Mouse (Mus musculus): ENCODE results near the gene Zfp879. TPM values are rescaled to one million over a fixed set of nuclear protein-coding genes. Genes with fewer than 3 reads are reported as not detected.

The Zfp879 gene
- polyA plus RNA-seq (2015; fragmentation: Nextera tagmentation; extraction: Ambion mirVana) = 0.71 and 0.77 TPM in 2 replicates

GRCm38 (mm10) chr11:50841023-50841735 is at the start of gene Zfp879:
Gene Zfp879 (minus strand): TSS chr11:50841552.
- Histone ChIP-seq H3K9me3 (no peaks in the 10 kb centered on the region), H3K27ac (peak within 1 kb of the TSS; percentile 96), H3K4me2 (peak within 1 kb of the TSS; percentile 63), H3K36me3 (no peaks in the 10 kb centered on the region), H3K27me3 (0 out of 2 replicates have a peak, but pooled peaks cover 3% of the 10 kb centered on the region), H3K9ac (peak within 1 kb of the TSS; percentile 51), H3K4me1 (peaks cover 19% of the 10 kb centered on the region), H3K4me3 (peak within 1 kb of the TSS; percentile 43)
- peak; percentile 91 for ATAC-seq (ENCODE audit: insufficient number of reproducible peaks, low FRiP score, low TSS enrichment, low read depth)
- WGBS = 9% methylated on average over 22 of the region's 22 CpGs

GRCm38 (mm10) chr11:50887390-50888128 is 46.2 kb upstream of the Zfp879 start, which contains the start of gene Zfp454:
Gene Zfp454 (minus strand): TSS chr11:50887651.
- Histone ChIP-seq H3K4me2 (peak within 1 kb of the TSS; percentile 72), H3K9ac (peak within 1 kb of the TSS; percentile 24), H3K9me3 (peaks cover 2% of the 10 kb centered on the region; the same call in 1 of the 2 replicates), H3K27me3 (no peaks in the 10 kb centered on the region), H3K27ac (peak within 1 kb of the TSS; percentile 68), H3K4me1 (peaks cover 6% of the 10 kb centered on the region), H3K4me3 (peak within 1 kb of the TSS; percentile 48), H3K36me3 (peaks cover 30% of the 10 kb centered on the region)
- ATAC-seq (ENCODE audit: insufficient number of reproducible peaks, low FRiP score, low TSS enrichment, low read depth) = peak; percentile 89
- 6% methylated on average over 26 of the region's 26 CpGs for WGBS

- WGBS = 8% methylated on average over 10 of the region's 10 CpGs
- Histone ChIP-seq H3K27me3 (no peaks in the 10 kb centered on the region), H3K27ac (peak overlapping the region; percentile 68), H3K9me3 (no peaks in the 10 kb centered on the region), H3K4me2 (peak overlapping the region; percentile 72), H3K9ac (peak overlapping the region; percentile 24), H3K4me1 (peaks cover 6% of the 10 kb centered on the region), H3K36me3 (peaks cover 36% of the 10 kb centered on the region), H3K4me3 (peak overlapping the region; percentile 48)
- no peak for ATAC-seq (ENCODE audit: insufficient number of reproducible peaks, low FRiP score, low TSS enrichment, low read depth)
Observed at GRCm38 (mm10) chr11:50886933-50887293, 45.6 kb upstream of the Zfp879 start.

GRCm38 (mm10) chr11:50886231-50886932 is 45.0 kb upstream of the Zfp879 start:
- Histone ChIP-seq H3K4me1 (peaks cover 6% of the 10 kb centered on the region), H3K9me3 (no peaks in the 10 kb centered on the region), H3K4me2 (peak overlapping the region; percentile 72), H3K27ac (no peak overlapping the region), H3K27me3 (no peaks in the 10 kb centered on the region), H3K4me3 (peak overlapping the region; percentile 48), H3K36me3 (peaks cover 39% of the 10 kb centered on the region), H3K9ac (peak overlapping the region; percentile 24; the same call in 1 of the 2 replicates)
- ATAC-seq (ENCODE audit: insufficient number of reproducible peaks, low FRiP score, low TSS enrichment, low read depth) = no peak
- 44% methylated on average over 8 of the region's 8 CpGs for WGBS

- Histone ChIP-seq H3K9ac (no peak overlapping the region), H3K4me2 (no peak overlapping the region), H3K9me3 (no peaks in the 10 kb centered on the region), H3K27me3 (no peaks in the 10 kb centered on the region), H3K27ac (no peak overlapping the region), H3K36me3 (peaks cover 63% of the 10 kb centered on the region), H3K4me1 (peaks cover 6% of the 10 kb centered on the region), H3K4me3 (no peak overlapping the region)
- ATAC-seq (ENCODE audit: insufficient number of reproducible peaks, low FRiP score, low TSS enrichment, low read depth) = no peak
- whole genome bisulfite sequencing = 82% methylated on average over 3 of the region's 3 CpGs
Observed at GRCm38 (mm10) chr11:50883756-50884155, 42.4 kb upstream of the Zfp879 start.

GRCm38 (mm10) chr11:50878641-50879040 is 37.3 kb upstream of the Zfp879 start:
- H3K4me1 ChIP-seq = no peaks in the 10 kb centered on the region
- H3K27me3 ChIP-seq = no peaks in the 10 kb centered on the region
- no peak overlapping the region for H3K4me2 ChIP-seq
- peaks cover 16% of the 10 kb centered on the region for H3K9me3 ChIP-seq
- no peak overlapping the region for H3K27ac ChIP-seq
- no peak overlapping the region for H3K4me3 ChIP-seq
- WGBS = 90% methylated on average over 3 of the region's 3 CpGs
- peaks cover 84% of the 10 kb centered on the region for H3K36me3 ChIP-seq
- no peak overlapping the region for H3K9ac ChIP-seq
- ATAC-seq (ENCODE audit: insufficient number of reproducible peaks, low FRiP score, low TSS enrichment, low read depth) = no peak

GRCm38 (mm10) chr11:50850989-50851601 is 9.7 kb upstream of the Zfp879 start:
- Histone ChIP-seq H3K27me3 (peaks cover 56% of the 10 kb centered on the region), H3K4me3 (peak overlapping the region; percentile 44), H3K27ac (no peak overlapping the region), H3K4me1 (peaks cover 19% of the 10 kb centered on the region), H3K9me3 (no peaks in the 10 kb centered on the region), H3K9ac (no peak overlapping the region), H3K36me3 (no peaks in the 10 kb centered on the region), H3K4me2 (peak overlapping the region; percentile 91)
- ATAC-seq (ENCODE audit: insufficient number of reproducible peaks, low FRiP score, low TSS enrichment, low read depth) = no peak
- WGBS = under 1% methylated on average over 70 of the region's 72 CpGs

GRCm38 (mm10) chr11:50850177-50850735 is 8.9 kb upstream of the Zfp879 start, which contains the start of gene Grm6:
Gene Grm6 (plus strand): TSS chr11:50850685.
- no peak for ATAC-seq (ENCODE audit: insufficient number of reproducible peaks, low FRiP score, low TSS enrichment, low read depth)

GRCm38 (mm10) chr11:50849310-50849709 is 8.0 kb upstream of the Zfp879 start:
- no peak for ATAC-seq (ENCODE audit: insufficient number of reproducible peaks, low FRiP score, low TSS enrichment, low read depth)
- 5% methylated on average over 10 of the region's 10 CpGs for WGBS
- H3K27me3 ChIP-seq = peaks cover 59% of the 10 kb centered on the region
- no peak overlapping the region for H3K4me2 ChIP-seq
- peaks cover 19% of the 10 kb centered on the region for H3K4me1 ChIP-seq
- no peak overlapping the region for H3K27ac ChIP-seq
- H3K36me3 ChIP-seq = no peaks in the 10 kb centered on the region
- no peak overlapping the region for H3K4me3 ChIP-seq
- no peaks in the 10 kb centered on the region for H3K9me3 ChIP-seq
- H3K9ac ChIP-seq = no peak overlapping the region

More at GRCm38 (mm10) chr11:50850177-50850735, 8.9 kb upstream of the Zfp879 start, which contains the start of gene Grm6:
- Histone ChIP-seq H3K4me3 (peak within 1 kb of the TSS; percentile 44), H3K27ac (no peak within 1 kb of the TSS), H3K4me1 (peaks cover 19% of the 10 kb centered on the region), H3K4me2 (peak within 1 kb of the TSS; percentile 91), H3K27me3 (peaks cover 58% of the 10 kb centered on the region), H3K9me3 (no peaks in the 10 kb centered on the region), H3K9ac (no peak within 1 kb of the TSS), H3K36me3 (no peaks in the 10 kb centered on the region)
- 2% methylated on average over 11 of the region's 11 CpGs for WGBS

- Histone ChIP-seq H3K4me1 (peaks cover 19% of the 10 kb centered on the region), H3K27me3 (peaks cover 59% of the 10 kb centered on the region), H3K27ac (no peak overlapping the region), H3K36me3 (no peaks in the 10 kb centered on the region), H3K4me2 (no peak overlapping the region), H3K4me3 (no peak overlapping the region), H3K9me3 (no peaks in the 10 kb centered on the region), H3K9ac (no peak overlapping the region)
- ATAC-seq (ENCODE audit: insufficient number of reproducible peaks, low FRiP score, low TSS enrichment, low read depth) = no peak
- WGBS = 39% methylated on average over 3 of the region's 3 CpGs
Observed at GRCm38 (mm10) chr11:50848520-50849137, 7.3 kb upstream of the Zfp879 start.

- H3K9me3 ChIP-seq = no peaks in the 10 kb centered on the region
- no peak for ATAC-seq (ENCODE audit: insufficient number of reproducible peaks, low FRiP score, low TSS enrichment, low read depth)
- no peak overlapping the region for H3K27ac ChIP-seq
- H3K27me3 ChIP-seq = peaks cover 46% of the 10 kb centered on the region
- no peak overlapping the region for H3K4me2 ChIP-seq
- H3K9ac ChIP-seq = no peak overlapping the region
- H3K4me3 ChIP-seq = no peak overlapping the region
- 72% methylated on average over 5 of the region's 5 CpGs for WGBS
- H3K36me3 ChIP-seq = no peaks in the 10 kb centered on the region
- peaks cover 19% of the 10 kb centered on the region for H3K4me1 ChIP-seq
Observed at GRCm38 (mm10) chr11:50847047-50847446, 5.7 kb upstream of the Zfp879 start.
